Mouse (Mus musculus): ENCODE data around the gene Inka2.

- no peak for TF ChIP-seq CTCF (IDR thresholded peaks at IDR 0.05; ENCODE audit: low read depth)
- TF ChIP-seq EP300 (optimal IDR thresholded peaks at IDR 0.05), result no peak
Observed at GRCm38 (mm10) chr3:105737070-105737469, 32.7 kb downstream of the Inka2 start.

All from stomach, postnatal 0 days (tissue).